Mouse (Mus musculus) heart, embryonic 14.5 days (tissue): ENCODE results near the gene Hoxa2. TPM values are rescaled to one million over a fixed set of nuclear protein-coding genes. Genes with fewer than 3 reads are reported as not detected.
A peak's percentile ranks its signal among the peaks of the same experiment; 100 is the strongest.

Experiments
- ATAC-seq: fragments of 200-750 bp; cut with Nextera tagmentation; 2 replicates; pipeline ENCODE4 v1.8.0; 2017; ENCODE audit warnings: low read depth, moderate TSS enrichment; ENCODE audit not compliant: insufficient number of reproducible peaks, insufficient read depth, low FRiP score
- H3K27ac ChIP-seq, 2 experiments: fragments of 200-500 bp in 1 of 2; fragments of 300-500 bp in 1 of 2; sonication (generic) in 1 of 2; replicated peaks in 1 of 2; 2 replicates each; pipeline ENCODE4 v1.5.1; 2012 to 2014; ENCODE audit warnings: low read depth in 2 of 2, low read length in 2 of 2, control low read depth in 1 of 2, mild to moderate bottlenecking in 1 of 2, mixed read lengths in 1 of 2; ENCODE audit not compliant: control insufficient read depth in 1 of 2, insufficient read depth in 1 of 2
- H3K27me3 ChIP-seq: fragments of 300-500 bp; sonication (generic); 2 replicates; pipeline ENCODE4 v1.6.1; 2014; ENCODE audit warnings: mild to moderate bottlenecking, low read length, control low read depth; ENCODE audit not compliant: control insufficient read depth, insufficient read depth
- H3K36me3 ChIP-seq: fragments of 300-500 bp; sonication (generic); 2 replicates; pipeline ENCODE4 v1.6.1; 2014; ENCODE audit warnings: mild to moderate bottlenecking, control low read depth, low read length, mixed read lengths; ENCODE audit not compliant: control insufficient read depth, insufficient read depth
- H3K4me1 ChIP-seq, 2 experiments: fragments of 200-500 bp in 1 of 2; fragments of 300-500 bp in 1 of 2; sonication (generic) in 1 of 2; 2 replicates each; pipeline ENCODE4 v1.6.1; 2012 to 2014; ENCODE audit warnings: low read length in 2 of 2, control low read depth in 1 of 2, mixed read lengths in 1 of 2; ENCODE audit not compliant: control insufficient read depth in 2 of 2, insufficient read depth in 2 of 2
- H3K4me2 ChIP-seq: fragments of 300-500 bp; sonication (generic); 2 replicates; pipeline ENCODE4 v1.6.1; 2014; ENCODE audit warnings: mild to moderate bottlenecking, low read length
- H3K4me3 ChIP-seq, 2 experiments: fragments of 200-500 bp in 1 of 2; fragments of 300-500 bp in 1 of 2; sonication (generic) in 1 of 2; 2 replicates each; pipeline ENCODE4 v1.5.1; 2012 to 2014; ENCODE audit warnings: low read length in 2 of 2, mild to moderate bottlenecking in 2 of 2, control low read depth in 1 of 2, low read depth in 1 of 2, moderate library complexity in 1 of 2; ENCODE audit not compliant: control insufficient read depth in 1 of 2, insufficient read depth in 1 of 2
- H3K9ac ChIP-seq: fragments of 300-500 bp; sonication (generic); 2 replicates; pipeline ENCODE4 v1.6.1; 2014; ENCODE audit warnings: mild to moderate bottlenecking, low read length
- H3K9me3 ChIP-seq: fragments of 300-500 bp; sonication (generic); 2 replicates; pipeline ENCODE4 v1.6.1; 2016; ENCODE audit warnings: low read length, control low read depth; ENCODE audit not compliant: control insufficient read depth
- WGBS: fragments of 180-500 bp; shearing (Covaris S2); extraction: QIAGEN DNeasy Blood & Tissue Kit; methylation state at CpG from one replicate; pipeline ENCODE4 v1.1.7; 2014; 5-methylcytosine and 5-hydroxymethylcytosine counted together
- polyA plus RNA-seq: library from polyadenylated mRNA; unstranded; fragments of >200 nt; fragmentation: Nextera tagmentation; extraction: Ambion mirVana; gene quantifications from 2 replicates; pipeline ENCODE4 v1.2.1, GENCODE M21; 2014

Hoxa2 gene
- polyA plus RNA-seq, 1 experiment from 2014 or later, result 0.66 TPM

- Histone ChIP-seq H3K36me3 (no peaks in the 10 kb centered on the region), H3K27ac (no peak overlapping the region; a peak in 1 of 4 replicates), H3K9ac (no peak overlapping the region), H3K9me3 (no peaks in the 10 kb centered on the region), H3K4me3 (no peak overlapping the region), H3K4me2 (no peak overlapping the region), H3K27me3 (peaks cover 98% of the 10 kb centered on the region), H3K4me1 (peaks cover 0 to 4% of the 10 kb centered on the region in 2 experiments; a peak in 1 of 4 replicates)
- 4% methylated on average over 4 of the region's 4 CpGs for WGBS
- ATAC-seq, result no peak
These were observed 1.9 kb upstream of the Hoxa2 start for GRCm38 (mm10) chr6:52166431-52167077.

- WGBS, result 3% methylated on average over 28 of the region's 28 CpGs
- peak overlapping the region; percentile 28; the same call in 1 of the 2 replicates for H3K9ac ChIP-seq
- ATAC-seq, result no peak
- H3K27ac ChIP-seq, result no peak overlapping the region
- H3K4me3 ChIP-seq, result peak overlapping the region in 1 of 2 experiments; percentile 3; a peak in 1 of 4 replicates
- no peaks in the 10 kb centered on the region for H3K9me3 ChIP-seq
- H3K27me3 ChIP-seq, result peaks cover 98% of the 10 kb centered on the region
- peaks cover 2 to 4% of the 10 kb centered on the region in 2 experiments; a peak in 1 of 4 replicates for H3K4me1 ChIP-seq
- peak overlapping the region; percentile 48 for H3K4me2 ChIP-seq
- no peaks in the 10 kb centered on the region for H3K36me3 ChIP-seq
These were observed 1.1 kb upstream of the Hoxa2 start for GRCm38 (mm10) chr6:52165441-52166370.

GRCm38 (mm10) chr6:52164051-52164625, 493 bp downstream of the Hoxa2 start:
- H3K4me1 ChIP-seq, result peaks cover 4 to 6% of the 10 kb centered on the region in 2 experiments; a peak in 2 of 4 replicates
- no peaks in the 10 kb centered on the region for H3K36me3 ChIP-seq
- H3K9ac ChIP-seq, result peak overlapping the region; percentile 54; the same call in 1 of the 2 replicates
- peak overlapping the region; percentile 4 to 33; a peak in 3 of 4 replicates for H3K4me3 ChIP-seq
- no peak for ATAC-seq
- under 1% methylated on average over 39 of the region's 39 CpGs for WGBS
- no peaks in the 10 kb centered on the region for H3K9me3 ChIP-seq
- peak overlapping the region; percentile 48 for H3K4me2 ChIP-seq
- H3K27me3 ChIP-seq, result peaks cover 98% of the 10 kb centered on the region
- H3K27ac ChIP-seq, result peak overlapping the region in 1 of 2 experiments; percentile 59; a peak in 2 of 4 replicates

GRCm38 (mm10) chr6:52163366-52164031, 1.1 kb downstream of the Hoxa2 start:
- Histone ChIP-seq H3K4me2 (peak overlapping the region; percentile 48), H3K4me1 (peaks cover 4 to 12% of the 10 kb centered on the region in 2 experiments; a peak in 3 of 4 replicates), H3K27me3 (peaks cover 100% of the 10 kb centered on the region), H3K36me3 (no peaks in the 10 kb centered on the region), H3K9ac (peak overlapping the region; percentile 21; the same call in 1 of the 2 replicates), H3K27ac (peak overlapping the region; percentile 22 to 59; a peak in 2 of 4 replicates), H3K4me3 (peak overlapping the region in 1 of 2 experiments; percentile 33; a peak in 2 of 4 replicates), H3K9me3 (no peaks in the 10 kb centered on the region)
- 6% methylated on average over 17 of the region's 17 CpGs for WGBS
- no peak for ATAC-seq

GRCm38 (mm10) chr6:52162611-52163365, 1.8 kb downstream of the Hoxa2 start:
- 16% methylated on average over 14 of the region's 14 CpGs for WGBS

GRCm38 (mm10) chr6:52162093-52162380, 2.6 kb downstream of the Hoxa2 start:
- H3K4me1 ChIP-seq, result peaks cover 4 to 15% of the 10 kb centered on the region in 2 experiments; a peak in 3 of 4 replicates
- ATAC-seq, result no peak
- H3K27me3 ChIP-seq, result peaks cover 100% of the 10 kb centered on the region
- no peaks in the 10 kb centered on the region for H3K36me3 ChIP-seq
- 27% methylated on average over 1 of the region's 1 CpGs for WGBS
- H3K9me3 ChIP-seq, result no peaks in the 10 kb centered on the region
- no peak overlapping the region for H3K4me2 ChIP-seq
- no peak overlapping the region for H3K27ac ChIP-seq
- no peak overlapping the region for H3K9ac ChIP-seq
- no peak overlapping the region for H3K4me3 ChIP-seq

More at GRCm38 (mm10) chr6:52162611-52163365, 1.8 kb downstream of the Hoxa2 start:
- Histone ChIP-seq H3K4me3 (peak overlapping the region in 1 of 2 experiments; percentile 33; a peak in 1 of 4 replicates), H3K4me2 (peak overlapping the region; percentile 48), H3K4me1 (peaks cover 4 to 15% of the 10 kb centered on the region in 2 experiments; a peak in 3 of 4 replicates), H3K36me3 (no peaks in the 10 kb centered on the region), H3K27me3 (peaks cover 100% of the 10 kb centered on the region), H3K9me3 (no peaks in the 10 kb centered on the region), H3K27ac (no peak overlapping the region), H3K9ac (peak overlapping the region; percentile 21; the same call in 1 of the 2 replicates)
- ATAC-seq, result no peak
